Mouse (Mus musculus): ENCODE results near the gene Col6a4.

DNA sequence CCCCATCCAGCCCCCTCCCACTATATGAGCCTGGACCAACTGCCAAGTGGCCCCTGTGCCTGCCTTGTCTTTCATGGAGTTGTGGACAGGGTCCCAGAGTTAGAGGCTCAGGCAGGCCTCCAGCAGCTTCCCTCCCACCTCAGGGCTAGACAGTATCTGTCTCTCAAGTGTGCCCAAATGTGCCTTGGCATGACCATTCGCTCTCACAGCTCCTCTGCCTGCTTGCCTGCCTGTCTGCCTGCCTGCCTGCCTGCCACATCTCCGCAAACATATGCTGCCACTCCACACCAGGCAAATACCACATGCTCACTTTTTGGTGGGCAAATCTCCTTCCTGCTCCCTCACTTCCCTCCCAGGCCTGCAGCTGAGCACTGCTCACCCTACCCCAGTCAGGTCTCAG lies 49.0 kb upstream of the Col6a4 start:
- TF ChIP-seq GATA1 (IDR thresholded peaks at IDR 0.05; ENCODE audit: borderline replicate concordance, low read length) (no peak), FLI1 (IDR thresholded peaks at IDR 0.05; ENCODE audit: low read length) (no peak)

Data from megakaryocyte, embryonic 14.5 days (primary cell).